Mouse (Mus musculus) liver, adult 2 months (tissue): ENCODE results near the gene Ireb2.

Experiments
- CTCF ChIP-seq: fragments of 200-500 bp; IDR thresholded peaks from 2 replicates; pipeline ENCODE4 v1.5.1; 2011; ENCODE audit warnings: low read depth, low read length, control low read depth
- POLR2A ChIP-seq: fragments of 200-500 bp; IDR thresholded peaks from 2 replicates; pipeline ENCODE4 v1.6.1; 2011; ENCODE audit warnings: low read length, control low read depth; ENCODE audit not compliant: insufficient read depth; ENCODE audit errors: extremely low read depth

DNA sequence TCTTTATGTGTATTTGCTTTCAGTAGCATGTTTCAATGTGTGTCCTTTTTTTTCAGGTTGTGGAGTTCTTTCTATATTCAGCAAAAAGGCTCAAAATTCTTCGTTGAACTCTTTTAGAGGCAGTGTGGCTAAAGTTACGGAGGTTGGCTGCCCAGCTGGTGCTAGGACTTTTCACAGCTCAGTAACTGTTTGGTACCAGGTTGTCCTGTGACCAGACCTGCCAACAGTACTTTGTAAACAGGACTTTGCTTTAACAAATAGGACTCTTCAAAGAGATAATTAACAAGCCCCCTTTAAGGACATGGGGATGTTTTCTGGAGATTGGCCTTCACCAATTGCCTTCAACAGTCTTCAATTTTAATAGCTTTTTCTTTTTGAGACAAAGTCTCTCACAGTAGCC lies 54.6 kb downstream of the Ireb2 start:
- TF ChIP-seq CTCF (no peak), POLR2A (no peak)
